Mouse (Mus musculus): Measurements from ENCODE around the gene Prkd2.

Gene Prkd2

GRCm38 (mm10) chr7:16842645-16843063 lies at the start of gene Prkd2:
Gene Prkd2 (plus strand): TSS chr7:16842902.
- peak; percentile 78 to 84 for DNase-seq (ENCODE audit: low spot score in 2 of 2)

- DNase-seq (ENCODE audit: low spot score in 2 of 2) = no peak
Observed at GRCm38 (mm10) chr7:16793010-16793725, 49.5 kb upstream of the Prkd2 start.

GRCm38 (mm10) chr7:16794886-16795285 lies 47.8 kb upstream of the Prkd2 start:
- no peak for DNase-seq (ENCODE audit: low spot score in 2 of 2)

- no peak for DNase-seq (ENCODE audit: low spot score in 2 of 2)
Observed at GRCm38 (mm10) chr7:16804409-16805028, 38.2 kb upstream of the Prkd2 start.

- DNase-seq (ENCODE audit: low spot score in 2 of 2) = no peak
Observed at GRCm38 (mm10) chr7:16807936-16808335, 34.8 kb upstream of the Prkd2 start.

- DNase-seq (ENCODE audit: low spot score in 2 of 2) = no peak
Observed at GRCm38 (mm10) chr7:16808647-16809046, 34.1 kb upstream of the Prkd2 start.

- peak in 1 of 2 experiments; percentile 72 for DNase-seq (ENCODE audit: low spot score in 2 of 2)
Observed at GRCm38 (mm10) chr7:16809739-16810138, 33.0 kb upstream of the Prkd2 start.

GRCm38 (mm10) chr7:16810399-16810919 lies 32.2 kb upstream of the Prkd2 start:
- DNase-seq (ENCODE audit: low spot score in 2 of 2) = no peak

GRCm38 (mm10) chr7:16810920-16811648 lies 31.6 kb upstream of the Prkd2 start:
- no peak for DNase-seq (ENCODE audit: low spot score in 2 of 2)

GRCm38 (mm10) chr7:16811649-16812070 lies 31.0 kb upstream of the Prkd2 start:
- DNase-seq (ENCODE audit: low spot score in 2 of 2) = no peak

GRCm38 (mm10) chr7:16812505-16812904 lies 30.2 kb upstream of the Prkd2 start:
- DNase-seq (ENCODE audit: low spot score in 2 of 2) = no peak

- peak in 1 of 2 experiments; percentile 54 for DNase-seq (ENCODE audit: low spot score in 2 of 2)
Observed at GRCm38 (mm10) chr7:16815351-16815941, 27.3 kb upstream of the Prkd2 start, which contains the start of gene Strn4. Gene Strn4 (plus strand): TSS chr7:16815889.

GRCm38 (mm10) chr7:16816078-16816474 lies 26.6 kb upstream of the Prkd2 start:
- DNase-seq (ENCODE audit: low spot score in 2 of 2) = peak; percentile 54 to 68

- DNase-seq (ENCODE audit: low spot score in 2 of 2) = no peak
Observed at GRCm38 (mm10) chr7:16816475-16817122, 26.1 kb upstream of the Prkd2 start, which contains the start of gene Fkrp. Gene Fkrp (minus strand): TSS chr7:16816732.

- DNase-seq (ENCODE audit: low spot score in 2 of 2) = no peak
Observed at GRCm38 (mm10) chr7:16817693-16818092, 25.0 kb upstream of the Prkd2 start.

GRCm38 (mm10) chr7:16819794-16820193 lies 22.9 kb upstream of the Prkd2 start:
- DNase-seq (ENCODE audit: low spot score in 2 of 2) = no peak

GRCm38 (mm10) chr7:16820271-16820763 lies 22.4 kb upstream of the Prkd2 start:
- DNase-seq (ENCODE audit: low spot score in 2 of 2) = no peak

GRCm38 (mm10) chr7:16821091-16821490 lies 21.6 kb upstream of the Prkd2 start:
- no peak for DNase-seq (ENCODE audit: low spot score in 2 of 2)

GRCm38 (mm10) chr7:16821669-16822101 lies 21.0 kb upstream of the Prkd2 start:
- no peak for DNase-seq (ENCODE audit: low spot score in 2 of 2)

GRCm38 (mm10) chr7:16823734-16824133 lies 19.0 kb upstream of the Prkd2 start:
- DNase-seq (ENCODE audit: low spot score in 2 of 2) = peak in 1 of 2 experiments; percentile 64

GRCm38 (mm10) chr7:16825785-16826184 lies 16.9 kb upstream of the Prkd2 start:
- no peak for DNase-seq (ENCODE audit: low spot score in 2 of 2)
